Mouse (Mus musculus) midbrain, postnatal 0 days (tissue): Measurements from ENCODE around the gene Gm20696. TPM values are rescaled to one million over a fixed set of nuclear protein-coding genes. Genes with fewer than 3 reads are reported as not detected.
A peak's percentile ranks its signal among the peaks of the same experiment; 100 is the strongest.

Source experiments
- ATAC-seq: fragments of 200-750 bp; cut with Nextera tagmentation; 2 replicates; pipeline ENCODE4 v1.8.0; 2017; ENCODE audit warnings: moderate number of reproducible peaks, mild to moderate bottlenecking, moderate TSS enrichment, moderate library complexity; ENCODE audit not compliant: low FRiP score
- DNase-seq: peaks from one replicate; pipeline ENCODE4 v3.0.0-alpha.2; 2015; ENCODE audit warnings: low spot score
- H3K27ac ChIP-seq: fragments of 300-500 bp; sonication (generic); 2 replicates; pipeline ENCODE4 v1.5.1; 2014; ENCODE audit warnings: low read depth, mild to moderate bottlenecking, low read length, mixed read lengths
- H3K27me3 ChIP-seq: fragments of 300-500 bp; sonication (generic); 2 replicates; pipeline ENCODE4 v1.6.1; 2014; ENCODE audit warnings: low read length, control low read depth, mixed read lengths; ENCODE audit not compliant: insufficient read depth
- H3K36me3 ChIP-seq: fragments of 300-500 bp; sonication (generic); 2 replicates; pipeline ENCODE4 v1.6.1; 2014; ENCODE audit warnings: low read length, control low read depth, mixed read lengths; ENCODE audit not compliant: insufficient read depth
- H3K4me1 ChIP-seq: fragments of 300-500 bp; sonication (generic); 2 replicates; pipeline ENCODE4 v1.6.1; 2014; ENCODE audit warnings: mild to moderate bottlenecking, control low read depth, antibody characterized with exemption, low read length, mixed read lengths; ENCODE audit not compliant: insufficient read depth
- H3K4me2 ChIP-seq: fragments of 300-500 bp; sonication (generic); 2 replicates; pipeline ENCODE4 v1.6.1; 2014; ENCODE audit warnings: low read depth, mild to moderate bottlenecking, low read length, mixed read lengths; ENCODE audit not compliant: poor library complexity, severe bottlenecking
- H3K4me3 ChIP-seq: fragments of 300-500 bp; sonication (generic); 2 replicates; pipeline ENCODE4 v1.5.1; 2014; ENCODE audit warnings: low read depth, mild to moderate bottlenecking, low read length, moderate library complexity
- H3K9ac ChIP-seq: fragments of 300-500 bp; sonication (generic); replicated peaks from 2 replicates; pipeline ENCODE4 v1.6.1; 2014; ENCODE audit warnings: mild to moderate bottlenecking, low read length, moderate library complexity, mixed read lengths; ENCODE audit not compliant: poor library complexity, severe bottlenecking
- H3K9me3 ChIP-seq: fragments of 300-500 bp; sonication (generic); 2 replicates; pipeline ENCODE4 v1.6.1; 2016; ENCODE audit warnings: low read length, control low read depth
- CTCF ChIP-seq: IDR thresholded peaks from 2 replicates; pipeline ENCODE4 v1.5.1; 2016; ENCODE audit warnings: antibody characterized with exemption, mild to moderate bottlenecking
- WGBS: fragments of 180-500 bp; shearing (Covaris S2); extraction: QIAGEN DNeasy Blood & Tissue Kit; methylation state at CpG from one replicate; pipeline ENCODE4 v1.1.7; 2014; 5-methylcytosine and 5-hydroxymethylcytosine counted together
- polyA plus RNA-seq: library from polyadenylated mRNA; unstranded; fragments of >200 nt; fragmentation: Nextera tagmentation; extraction: Ambion mirVana; gene quantifications from 2 replicates; pipeline ENCODE4 v1.2.1, GENCODE M21; 2015
- total RNA-seq: library from RNA; depleted of rRNA; stranded (reverse); fragments of >200 nt; gene quantifications from 2 replicates; pipeline ENCODE4 v1.2.3, GENCODE M21; 2014

The Gm20696 gene
- total and polyA plus RNA-seq, 2 experiments from 2014 or later, result 1.1 to 2.9 TPM

GRCm38 (mm10) chr6:99272174-99272573, 394.4 kb downstream of the Gm20696 start:
- no peak for TF ChIP-seq CTCF
- DNase-seq (no peak), ATAC-seq (no peak)
- Histone ChIP-seq H3K4me3 (no peak overlapping the region), H3K4me2 (no peak overlapping the region), H3K36me3 (no peaks in the 10 kb centered on the region), H3K9me3 (no peaks in the 10 kb centered on the region), H3K27ac (no peak overlapping the region), H3K4me1 (no peaks in the 10 kb centered on the region), H3K27me3 (no peaks in the 10 kb centered on the region), H3K9ac (no peak overlapping the region)
- WGBS, result 88% methylated on average over 3 of the region's 3 CpGs

DNA sequence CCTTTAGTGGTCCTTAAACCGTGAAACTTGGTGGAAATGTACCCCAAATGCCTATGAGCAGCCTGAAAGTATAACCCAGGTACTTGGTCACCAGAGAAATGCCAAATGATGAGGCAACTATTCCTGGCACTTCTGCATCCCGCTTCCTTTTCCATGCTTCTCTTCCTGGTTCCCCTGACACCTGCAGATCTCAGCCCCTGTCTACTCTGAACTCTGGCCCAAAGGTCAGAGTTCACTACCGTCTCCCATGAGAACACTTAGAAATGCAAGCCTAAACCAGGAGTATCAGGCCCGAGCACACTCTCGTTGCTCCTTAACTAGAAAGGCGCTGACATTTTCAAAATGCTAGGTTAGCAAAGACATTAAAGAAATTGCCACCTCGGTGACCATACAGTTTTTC, 394.9 kb downstream of the Gm20696 start:
- ATAC-seq (no peak), DNase-seq (no peak)
- H3K27me3 ChIP-seq, result no peaks in the 10 kb centered on the region
- H3K27ac ChIP-seq, result no peak overlapping the region
- TF ChIP-seq CTCF, result no peak
- no peak overlapping the region for H3K9ac ChIP-seq
- H3K9me3 ChIP-seq, result no peaks in the 10 kb centered on the region
- no peaks in the 10 kb centered on the region for H3K36me3 ChIP-seq
- 84% methylated on average over 7 of the region's 7 CpGs for WGBS
- no peaks in the 10 kb centered on the region for H3K4me1 ChIP-seq
- no peak overlapping the region for H3K4me2 ChIP-seq
- no peak overlapping the region for H3K4me3 ChIP-seq

DNA sequence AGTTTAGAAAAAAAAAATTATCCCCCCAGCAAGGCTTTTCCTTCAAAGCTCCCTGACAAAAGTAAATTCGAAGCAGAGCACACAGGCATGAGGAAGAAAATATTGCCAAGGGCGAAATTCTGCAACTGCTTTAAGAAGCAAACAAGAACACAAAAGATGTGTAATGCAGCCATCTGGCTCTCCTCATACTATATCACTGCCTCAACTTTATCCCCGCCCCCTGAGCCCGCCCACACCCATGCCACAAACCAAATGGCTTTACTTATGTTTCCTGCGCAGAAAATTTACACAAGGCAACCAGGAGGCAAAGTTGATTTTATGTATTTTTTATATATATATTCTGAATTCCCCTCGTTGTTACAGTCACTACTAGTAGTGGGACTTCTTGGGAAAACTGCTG, 396.7 kb downstream of the Gm20696 start:
- Histone ChIP-seq H3K9ac (no peak overlapping the region), H3K4me2 (no peak overlapping the region), H3K27me3 (no peaks in the 10 kb centered on the region), H3K36me3 (no peaks in the 10 kb centered on the region), H3K9me3 (no peaks in the 10 kb centered on the region), H3K4me3 (no peak overlapping the region), H3K27ac (no peak overlapping the region), H3K4me1 (peaks cover 5% of the 10 kb centered on the region; the same call in 1 of the 2 replicates)
- DNase-seq (no peak), ATAC-seq (no peak)
- no peak for TF ChIP-seq CTCF
- WGBS, result 81% methylated on average over 6 of the region's 6 CpGs

DNA sequence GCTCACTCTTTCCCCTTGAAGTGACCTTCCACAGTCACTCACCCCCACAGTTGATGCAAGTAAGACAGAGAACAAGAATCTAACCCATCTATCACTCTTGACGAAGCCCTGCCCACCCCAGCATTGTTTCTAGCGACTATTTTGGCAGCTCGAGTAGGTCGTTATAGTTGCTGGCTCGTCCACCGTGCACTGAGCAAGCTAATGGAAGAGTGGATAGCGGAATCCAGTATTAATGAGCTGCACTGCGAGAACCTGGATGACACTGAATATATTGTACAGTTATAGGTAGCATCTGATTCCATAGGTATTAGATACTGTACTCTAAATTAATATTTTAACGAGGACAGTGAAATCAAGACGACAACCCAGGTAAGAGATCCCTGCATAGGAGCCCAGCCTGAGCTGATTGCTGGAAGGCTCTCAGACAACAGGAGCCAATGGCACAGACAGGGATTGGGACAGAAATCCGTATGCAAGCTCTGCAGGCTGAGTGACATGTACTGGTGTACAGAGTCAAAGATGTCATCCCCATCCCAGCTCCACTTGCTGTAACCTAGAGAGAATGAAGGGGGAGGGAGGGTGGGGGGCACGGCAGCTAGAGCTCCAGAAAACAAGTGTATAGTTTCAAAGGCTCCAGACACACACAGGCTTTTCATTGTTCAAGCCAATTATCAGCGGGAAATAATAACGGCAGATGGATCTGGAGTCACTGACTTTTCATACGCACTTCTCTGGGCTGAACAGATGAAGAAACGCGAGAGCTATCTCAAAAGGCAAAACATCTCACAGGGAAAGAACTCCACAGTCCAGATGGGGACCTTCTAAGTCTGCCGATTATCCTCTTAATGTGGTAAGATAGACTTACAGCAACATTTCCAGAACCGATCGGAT, 398.2 kb downstream of the Gm20696 start:
- no peak for ATAC-seq
- Histone ChIP-seq H3K4me1 (peaks cover 5% of the 10 kb centered on the region; the same call in 1 of the 2 replicates), H3K4me2 (no peak overlapping the region), H3K9ac (no peak overlapping the region), H3K4me3 (no peak overlapping the region), H3K36me3 (no peaks in the 10 kb centered on the region), H3K9me3 (no peaks in the 10 kb centered on the region), H3K27me3 (no peaks in the 10 kb centered on the region), H3K27ac (no peak overlapping the region)
- peak; percentile 38 for DNase-seq
- WGBS, result 58% methylated on average over 20 of the region's 20 CpGs
- no peak for TF ChIP-seq CTCF

DNA sequence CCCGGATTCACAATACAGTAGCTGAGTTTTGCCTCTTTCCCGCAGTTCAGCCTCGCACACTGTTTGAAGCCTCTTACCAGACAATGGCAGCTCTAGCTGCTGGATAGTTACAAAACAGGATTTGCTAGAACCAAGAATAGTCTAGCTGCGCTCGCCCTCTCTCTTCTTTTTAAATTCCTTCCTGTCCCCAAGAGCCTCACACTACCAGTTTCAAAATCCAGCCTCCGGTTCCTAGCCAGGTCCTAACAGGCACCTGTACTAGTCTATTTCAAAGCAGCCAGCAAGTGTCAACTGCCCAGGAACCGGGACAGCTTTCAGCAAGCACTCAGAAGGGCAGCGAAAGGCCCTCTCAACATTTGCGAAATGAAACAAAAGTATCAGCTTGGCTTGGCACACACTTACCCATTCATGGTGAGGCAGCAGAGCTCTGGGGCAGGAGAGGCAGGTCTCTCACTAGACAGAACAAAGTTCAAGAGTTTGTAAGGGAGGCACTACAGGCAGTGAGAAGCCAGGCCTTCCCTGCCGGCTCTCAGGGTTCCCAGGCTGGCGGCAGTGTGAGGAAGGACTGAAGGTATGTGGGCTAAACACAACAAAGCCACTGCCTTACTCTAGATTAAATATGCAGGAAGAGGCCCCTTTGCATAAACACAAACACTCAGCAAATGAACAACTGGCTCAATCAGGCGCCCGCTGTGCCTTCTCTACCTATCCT, 400.5 kb downstream of the Gm20696 start:
- 29% methylated on average over 13 of the region's 13 CpGs for WGBS
- Histone ChIP-seq H3K9me3 (no peaks in the 10 kb centered on the region), H3K9ac (no peak overlapping the region), H3K27me3 (no peaks in the 10 kb centered on the region), H3K27ac (no peak overlapping the region), H3K4me1 (peaks cover 5% of the 10 kb centered on the region; the same call in 1 of the 2 replicates), H3K4me2 (peak overlapping the region; percentile 13; the same call in 1 of the 2 replicates), H3K4me3 (no peak overlapping the region), H3K36me3 (no peaks in the 10 kb centered on the region)
- ATAC-seq, result no peak
- DNase-seq, result peak; percentile 4
- TF ChIP-seq CTCF, result no peak

DNA sequence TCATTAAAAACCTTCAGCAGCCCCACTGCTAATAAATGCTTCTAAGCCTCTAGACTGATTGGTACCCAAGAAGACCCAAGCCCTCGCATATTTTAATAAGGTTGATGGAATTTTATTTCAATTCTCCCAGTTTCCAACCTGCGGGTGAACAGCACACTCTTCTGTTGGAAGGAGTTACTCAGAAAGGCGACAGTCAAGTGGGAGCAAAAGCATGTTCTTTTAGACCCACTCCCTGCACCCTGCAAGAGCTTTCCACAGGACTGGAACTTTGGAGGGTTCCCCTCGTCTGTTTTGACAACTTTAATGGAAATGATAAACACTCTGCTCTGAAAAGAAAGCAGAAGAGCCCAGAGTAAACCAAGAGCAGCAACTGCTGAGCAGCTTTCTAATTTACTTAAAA, 401.4 kb downstream of the Gm20696 start:
- Histone ChIP-seq H3K9ac (no peak overlapping the region), H3K9me3 (no peaks in the 10 kb centered on the region), H3K36me3 (no peaks in the 10 kb centered on the region), H3K27ac (no peak overlapping the region), H3K4me3 (no peak overlapping the region), H3K4me1 (peaks cover 5% of the 10 kb centered on the region; the same call in 1 of the 2 replicates), H3K27me3 (no peaks in the 10 kb centered on the region), H3K4me2 (no peak overlapping the region)
- DNase-seq (peak; percentile 27), ATAC-seq (no peak)
- peak; percentile 71 for TF ChIP-seq CTCF
- 37% methylated on average over 4 of the region's 4 CpGs for WGBS
